Mouse (Mus musculus) bone marrow, adult 2 months (tissue): ENCODE results near the gene Rps28. TPM values are rescaled to one million over a fixed set of nuclear protein-coding genes. Genes with fewer than 3 reads are reported as not detected.

Experiments used
- H3K27ac ChIP-seq: fragments of 200-500 bp; 2 replicates; pipeline ENCODE4 v1.5.1; 2012; ENCODE audit warnings: low read depth, mild to moderate bottlenecking, control low read depth, inconsistent platforms, low read length; ENCODE audit not compliant: control insufficient read depth, poor library complexity, insufficient read depth
- H3K4me1 ChIP-seq: fragments of 200-500 bp; 2 replicates; pipeline ENCODE4 v1.6.1; 2011; ENCODE audit warnings: low read length; ENCODE audit not compliant: control insufficient read depth, insufficient read depth
- H3K4me3 ChIP-seq: fragments of 200-500 bp; replicated peaks from 2 replicates; pipeline ENCODE3; 2011; ENCODE audit warnings: mild to moderate bottlenecking, low read depth, low read length, control low read depth; ENCODE audit not compliant: control insufficient read depth
- CTCF ChIP-seq: fragments of 200-500 bp; IDR thresholded peaks from 2 replicates; pipeline ENCODE4 v1.5.1; 2011; ENCODE audit warnings: low read length, control low read depth; ENCODE audit not compliant: control insufficient read depth, insufficient read depth
- POLR2A ChIP-seq: fragments of 200-500 bp; IDR thresholded peaks from 2 replicates; pipeline ENCODE4 v1.6.1; 2011; ENCODE audit warnings: low read depth, mild to moderate bottlenecking, control low read depth, low read length, borderline replicate concordance; ENCODE audit not compliant: control insufficient read depth
- WGBS: fragments of 180-500 bp; shearing (Covaris S2); methylation state at CpG from one replicate; pipeline ENCODE4 v1.1.7; 2018; 5-methylcytosine and 5-hydroxymethylcytosine counted together
- polyA plus RNA-seq: library from polyadenylated mRNA; stranded (reverse); fragments of >200 nt; gene quantifications from 2 replicates; pipeline ENCODE4 v1.2.4, GENCODE M21; 2011; ENCODE audit warnings: low replicate concordance; ENCODE audit not compliant: missing spikeins, insufficient read depth, insufficient read length

The Rps28 gene
- polyA plus RNA-seq, 1 experiment, result 1,879 TPM

DNA sequence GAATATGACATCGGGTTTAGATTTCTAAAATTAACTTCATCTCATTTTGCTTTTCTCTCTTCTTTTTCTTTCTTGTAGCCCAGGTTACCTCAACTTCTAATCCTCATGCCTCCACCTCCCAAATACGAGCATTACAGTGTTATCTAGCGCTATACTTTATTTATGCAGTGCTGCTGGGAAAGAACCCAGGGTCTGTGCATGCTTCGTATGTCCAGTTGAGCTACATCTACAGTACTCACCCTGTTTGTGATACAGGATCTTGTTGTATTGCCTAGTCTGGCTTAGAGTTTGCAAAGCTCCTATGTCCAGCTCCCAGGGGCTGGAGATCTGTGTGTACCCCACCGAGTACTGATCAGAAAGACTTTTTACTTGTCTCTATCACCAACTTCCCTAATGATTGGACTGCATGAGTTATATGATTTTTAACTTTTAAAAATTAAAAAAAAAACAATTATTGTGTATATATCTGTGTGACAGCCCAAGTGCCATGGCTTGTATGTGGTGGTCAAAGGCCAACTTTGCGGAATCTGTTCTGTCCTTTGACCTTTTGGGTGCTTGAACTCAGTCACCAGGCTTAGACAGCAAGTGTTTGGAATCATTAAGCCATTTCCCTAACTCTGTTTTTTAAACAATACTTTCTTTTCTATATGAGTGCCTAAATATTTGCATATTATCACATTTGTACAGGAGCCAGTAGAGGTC lies 50.3 kb downstream of the Rps28 start:
- no peak overlapping the region for H3K4me3 ChIP-seq
- WGBS, result 87% methylated on average over 6 of the region's 6 CpGs
- no peak overlapping the region for H3K27ac ChIP-seq
- peaks cover 1% of the 10 kb centered on the region; the same call in 1 of the 2 replicates for H3K4me1 ChIP-seq
- no peak for TF ChIP-seq CTCF
- TF ChIP-seq POLR2A, result no peak

- Histone ChIP-seq H3K4me1 (peaks cover 1% of the 10 kb centered on the region; the same call in 1 of the 2 replicates), H3K27ac (no peak overlapping the region), H3K4me3 (no peak overlapping the region)
- 85% methylated on average over 6 of the region's 6 CpGs for WGBS
- no peak for TF ChIP-seq POLR2A
- no peak for TF ChIP-seq CTCF
Observed at GRCm38 (mm10) chr17:33773426-33773825, 50.9 kb downstream of the Rps28 start.

DNA sequence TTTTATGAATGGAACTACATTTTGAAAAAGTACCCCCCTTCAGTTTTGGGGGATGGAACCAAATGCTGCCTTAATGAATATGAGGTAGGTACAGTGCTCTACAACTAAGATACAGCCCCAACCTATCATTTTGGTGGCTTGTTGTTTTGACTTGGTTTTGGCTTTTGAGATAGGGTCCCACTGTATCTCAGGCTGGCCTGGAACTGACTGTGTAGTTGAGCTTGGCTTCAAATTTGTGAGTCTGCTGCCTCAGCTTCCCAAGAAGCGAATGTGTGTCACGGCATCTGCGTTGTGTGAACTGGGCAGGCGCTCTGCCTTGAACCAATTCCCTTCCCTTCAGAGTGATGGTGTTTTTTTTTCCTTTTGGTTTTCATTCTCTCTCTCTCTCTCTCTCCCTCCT lies 52.7 kb downstream of the Rps28 start:
- Histone ChIP-seq H3K4me1 (peaks cover 1% of the 10 kb centered on the region; the same call in 1 of the 2 replicates), H3K4me3 (no peak overlapping the region), H3K27ac (no peak overlapping the region)
- TF ChIP-seq POLR2A (no peak), CTCF (no peak)
- 86% methylated on average over 4 of the region's 4 CpGs for WGBS

Other genes starting within 250 kb of the Rps28 start
- 24.6 and 41.4 TPM in 2 replicates for gene Zfp414, start 195.5 kb downstream of the Rps28 start, polyA plus RNA-seq
- gene Pram1, start 186.5 kb downstream of the Rps28 start, polyA plus RNA-seq, result 47.2 and 93.2 TPM in 2 replicates
- gene Hnrnpm, start 137.7 kb downstream of the Rps28 start, polyA plus RNA-seq, result 839 and 1,378 TPM in 2 replicates
- gene March2, start 105.9 kb downstream of the Rps28 start, polyA plus RNA-seq, result 227 and 290 TPM in 2 replicates
- gene Rab11b, start 64.0 kb downstream of the Rps28 start, polyA plus RNA-seq, result 45.8 and 57.6 TPM in 2 replicates
- gene Angptl4, start 42.7 kb downstream of the Rps28 start, polyA plus RNA-seq, result 3.4 and 7.4 TPM in 2 replicates
- gene Kank3, start 14.0 kb downstream of the Rps28 start, polyA plus RNA-seq, result 23.0 and 52.7 TPM in 2 replicates
- gene Ndufa7, start within 50 bp of the Rps28 start, polyA plus RNA-seq, result 68.0 and 157 TPM in 2 replicates
- gene Cd320, start 18.5 kb upstream of the Rps28 start, polyA plus RNA-seq, result 2.8 and 4.6 TPM in 2 replicates
- gene Gm7029, start 49.3 kb upstream of the Rps28 start, polyA plus RNA-seq, result not detected in 2 replicates
- gene Kifc1, start 66.1 kb upstream of the Rps28 start, polyA plus RNA-seq, result 358 and 477 TPM in 2 replicates
- gene Platr17, start 80.6 kb upstream of the Rps28 start, polyA plus RNA-seq, result 1.2 and 1.9 TPM in 2 replicates
- 26.4 and 42.3 TPM in 2 replicates for gene Daxx, start 84.9 kb upstream of the Rps28 start, polyA plus RNA-seq
- 75.8 and 87.3 TPM in 2 replicates for gene Tapbp, start 91.3 kb upstream of the Rps28 start, polyA plus RNA-seq
- 21.2 and 26.3 TPM in 2 replicates for gene Zbtb22, start 91.3 kb upstream of the Rps28 start, polyA plus RNA-seq
- 91.8 and 173 TPM in 2 replicates for gene Rgl2, start 105.0 kb upstream of the Rps28 start, polyA plus RNA-seq
- gene Pfdn6, start 115.8 kb upstream of the Rps28 start, polyA plus RNA-seq, result 75.9 and 89.6 TPM in 2 replicates
- gene Wdr46, start 116.1 kb upstream of the Rps28 start, polyA plus RNA-seq, result 20.4 and 21.4 TPM in 2 replicates
- 1.9 and 4.1 TPM in 2 replicates for gene B3galt4, start 126.9 kb upstream of the Rps28 start, polyA plus RNA-seq
- gene Vps52, start 131.2 kb upstream of the Rps28 start, polyA plus RNA-seq, result 13.7 and 23.1 TPM in 2 replicates
- 1,108 and 1,335 TPM in 2 replicates for gene Rps18, start 131.4 kb upstream of the Rps28 start, polyA plus RNA-seq
- 698 and 1,240 TPM in 2 replicates for gene H2-K1, start 175.8 kb upstream of the Rps28 start, polyA plus RNA-seq
- gene Ring1, start 200.1 kb upstream of the Rps28 start, polyA plus RNA-seq, result 9.0 and 35.7 TPM in 2 replicates
- gene H2-Ke6, start 203.5 kb upstream of the Rps28 start, polyA plus RNA-seq, result 120 and 165 TPM in 2 replicates
- gene Slc39a7, start 207.1 kb upstream of the Rps28 start, polyA plus RNA-seq, result 51.4 and 84.6 TPM in 2 replicates
- 36.0 and 70.9 TPM in 2 replicates for gene Rxrb, start 207.2 kb upstream of the Rps28 start, polyA plus RNA-seq
- gene Col11a2, start 214.9 kb upstream of the Rps28 start, polyA plus RNA-seq, result 10.7 and 12.6 TPM in 2 replicates